Mouse (Mus musculus): ENCODE measurements around the gene Ceacam11.
"Not testable (repeated sequence)": the region's sequence is repeated elsewhere in the genome, so short reads cannot be mapped to it uniquely, and the experiment has no call there.

Gene Ceacam11

GRCm38 (mm10) chr7:17971824-17972223, at the start of gene Ceacam11:
Gene Ceacam11, plus strand, starts transcription at chr7:17972124.
- no peak for ATAC-seq (ENCODE audit: low TSS enrichment)

DNA sequence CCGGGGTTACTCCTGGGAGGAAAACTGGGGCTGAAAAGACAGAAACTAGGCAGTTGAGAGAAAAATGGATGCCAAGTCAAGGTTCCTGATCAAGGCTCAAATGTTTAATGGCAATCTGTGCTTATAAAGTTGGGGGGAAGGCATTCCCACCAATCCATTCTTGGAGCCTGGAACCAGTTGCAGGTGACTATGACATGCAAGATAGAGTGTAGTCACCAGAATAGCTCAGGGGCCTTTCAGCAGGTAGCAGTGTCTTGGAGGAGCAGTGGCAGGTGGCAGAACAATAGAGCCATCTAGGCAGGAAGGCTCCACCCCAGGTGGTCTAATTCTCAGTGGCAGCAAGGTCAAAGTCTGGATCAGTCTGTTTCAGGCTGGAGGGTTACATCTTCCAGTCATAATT, 29.2 kb downstream of the Ceacam11 start:
- ATAC-seq (ENCODE audit: low TSS enrichment) = not testable (repeated sequence)

- ATAC-seq (ENCODE audit: low TSS enrichment) = no peak
Observed at GRCm38 (mm10) chr7:18009589-18009988, 37.7 kb downstream of the Ceacam11 start, which contains the start of gene Ceacam13. Gene Ceacam13, plus strand, starts transcription at chr7:18009889.
